Mouse (Mus musculus): ENCODE measurements around the gene Vmn2r104. TPM values are rescaled to one million over a fixed set of nuclear protein-coding genes. Genes with fewer than 3 reads are reported as not detected.

Gene Vmn2r104
- not detected in 2 replicates for polyA plus RNA-seq (2015; fragmentation: Nextera tagmentation; extraction: Ambion mirVana)

DNA sequence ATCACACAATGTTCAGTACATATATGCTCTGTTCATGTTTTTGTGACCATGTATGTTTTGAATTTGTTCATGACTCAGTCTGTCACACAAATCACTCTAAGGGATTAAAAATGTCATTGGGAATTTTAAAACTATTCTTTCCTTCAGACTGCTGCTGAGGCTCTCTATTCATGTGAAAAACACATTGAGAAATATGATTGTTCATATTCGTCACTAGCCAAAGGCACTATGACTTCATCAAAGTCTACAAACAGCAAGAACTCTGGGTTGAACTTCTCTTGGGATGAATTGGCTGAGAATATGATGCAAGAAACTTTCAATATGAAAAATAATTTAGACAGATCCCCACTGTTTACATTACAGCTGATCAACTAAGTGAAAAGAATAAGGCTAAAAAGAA, at the start of gene Vmn2r104:
Gene Vmn2r104 (minus strand): TSS at position 101 of the 400 bp plus-strand sequence.
- no peak for DNase-seq (ENCODE audit: low spot score)

GRCm38 (mm10) chr17:20074090-20074489, 26.0 kb upstream of the Vmn2r104 start:
- no peak for DNase-seq (ENCODE audit: low spot score)

- no peak for DNase-seq (ENCODE audit: low spot score)
These were observed 23.7 kb upstream of the Vmn2r104 start for GRCm38 (mm10) chr17:20071656-20072396.

Other genes with a start within 250 kb of the Vmn2r104 start
- gene Fpr-rs7, start 65.9 kb upstream of the Vmn2r104 start, polyA plus RNA-seq (2015; fragmentation: Nextera tagmentation; extraction: Ambion mirVana), result not detected in 2 replicates
- gene Fpr-rs6, start 134.8 kb upstream of the Vmn2r104 start, polyA plus RNA-seq (2015; fragmentation: Nextera tagmentation; extraction: Ambion mirVana), result not detected in 2 replicates
- not detected in 2 replicates for gene Vmn2r105, start 186.7 kb upstream of the Vmn2r104 start, polyA plus RNA-seq (2015; fragmentation: Nextera tagmentation; extraction: Ambion mirVana)
- gene Vmn2r106, start 237.2 kb upstream of the Vmn2r104 start, polyA plus RNA-seq (2015; fragmentation: Nextera tagmentation; extraction: Ambion mirVana), result not detected in 2 replicates

Measured in thymus, postnatal 0 days (tissue).